Mouse (Mus musculus) heart, postnatal 0 days (tissue): ENCODE measurements around the gene Etv5.

ENCODE experiments used
- CTCF ChIP-seq: IDR thresholded peaks from 2 replicates; pipeline ENCODE4 v1.5.1; 2016; ENCODE audit warnings: antibody characterized with exemption, control low read depth, low read depth
- EP300 ChIP-seq: IDR thresholded peaks from 2 replicates; pipeline ENCODE4 v1.6.1; 2016; ENCODE audit warnings: antibody characterized with exemption, low read depth

GRCm38 (mm10) chr16:22348014-22348413 lies 91.5 kb downstream of the Etv5 start:
- TF ChIP-seq CTCF, result no peak
- TF ChIP-seq EP300, result no peak
